Mouse (Mus musculus) brown adipose tissue, adult 24 weeks (tissue): ENCODE data around the gene Mrps7. TPM values are rescaled to one million over a fixed set of nuclear protein-coding genes. Genes with fewer than 3 reads are reported as not detected.
A peak's percentile ranks its signal among the peaks of the same experiment; 100 is the strongest.

Source experiments
- H3K27ac ChIP-seq: fragments of 200-500 bp; replicated peaks from 2 replicates; pipeline ENCODE4 v1.5.1; 2012; ENCODE audit warnings: low read depth, mild to moderate bottlenecking, low read length
- H3K4me1 ChIP-seq: fragments of 200-500 bp; 2 replicates; pipeline ENCODE4 v1.6.1; 2012; ENCODE audit warnings: low read length, mixed read lengths; ENCODE audit not compliant: control insufficient read depth, insufficient read depth, insufficient read length
- H3K4me3 ChIP-seq: fragments of 200-500 bp; 2 replicates; pipeline ENCODE4 v1.5.1; 2012; ENCODE audit warnings: low read depth, mild to moderate bottlenecking, low read length, moderate library complexity; ENCODE audit not compliant: insufficient read depth
- polyA plus RNA-seq: library from polyadenylated mRNA; stranded (reverse); fragments of >200 nt; gene quantifications from 2 replicates; pipeline ENCODE4 v1.2.4, GENCODE M21; 2012; ENCODE audit not compliant: missing spikeins, insufficient read depth, insufficient read length

The Mrps7 gene
- polyA plus RNA-seq, 1 experiment = 106 TPM

DNA sequence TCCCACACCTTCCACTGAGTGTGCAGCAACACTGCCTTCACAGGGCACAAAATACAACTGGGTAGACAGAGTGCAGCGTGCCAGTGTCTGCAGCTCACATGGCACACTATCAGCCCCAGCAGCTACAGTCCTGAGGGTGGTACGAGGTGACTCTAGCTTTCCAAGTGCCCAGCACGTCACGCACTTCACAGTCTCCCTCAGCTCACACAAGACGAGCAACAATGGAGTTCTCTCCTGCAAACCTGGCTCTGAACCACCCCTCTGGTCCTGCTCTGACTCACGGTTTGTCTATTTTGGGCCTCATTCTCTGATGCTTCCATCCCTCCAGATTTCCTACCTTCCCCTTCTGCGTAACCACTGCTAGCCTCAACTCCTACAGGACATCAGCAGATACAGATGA is 4.0 kb upstream of the Mrps7 start:
- Histone ChIP-seq H3K4me3 (no peak overlapping the region), H3K27ac (no peak overlapping the region), H3K4me1 (peaks cover 10% of the 10 kb centered on the region)

DNA sequence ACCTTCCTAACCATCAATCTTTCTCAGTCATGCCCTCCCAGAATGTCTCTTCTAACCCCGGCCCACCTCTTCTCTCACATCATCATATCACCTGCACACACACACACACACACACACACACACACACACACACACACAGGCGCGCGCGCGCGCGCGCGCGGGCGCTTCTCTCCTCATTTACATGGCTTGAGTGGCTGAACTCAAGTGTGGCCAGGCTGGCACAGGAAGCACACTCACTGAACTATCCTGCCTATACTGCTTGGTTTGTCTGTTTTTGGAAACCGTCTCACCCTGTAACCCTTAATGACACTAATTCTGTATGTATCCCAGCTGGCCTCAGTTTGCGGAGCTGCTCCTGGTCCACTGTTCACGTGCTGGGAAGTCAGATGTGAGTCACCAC is 3.0 kb upstream of the Mrps7 start:
- no peak overlapping the region for H3K27ac ChIP-seq
- peaks cover 11% of the 10 kb centered on the region for H3K4me1 ChIP-seq
- H3K4me3 ChIP-seq = no peak overlapping the region

DNA sequence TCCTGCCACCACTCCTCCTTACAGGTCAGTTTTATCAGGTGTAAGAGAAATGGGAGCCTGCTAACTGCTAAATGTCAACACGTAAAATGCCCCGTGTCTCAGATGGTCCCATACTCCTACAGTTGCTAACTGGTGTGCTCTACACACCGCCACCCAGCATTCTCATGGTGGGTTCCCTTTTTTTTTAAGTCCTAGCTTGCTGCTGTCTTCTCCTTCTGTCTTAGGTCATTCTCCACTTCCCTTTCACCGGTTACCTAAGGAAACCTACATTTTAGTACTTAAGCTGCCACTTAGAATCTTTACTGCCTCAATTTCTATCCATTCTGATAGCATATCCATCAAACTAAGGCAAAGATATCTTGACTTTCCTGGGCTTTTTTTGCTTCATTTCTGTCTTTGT is 2.6 kb upstream of the Mrps7 start:
- Histone ChIP-seq H3K4me1 (peaks cover 11% of the 10 kb centered on the region), H3K27ac (no peak overlapping the region), H3K4me3 (no peak overlapping the region)

DNA sequence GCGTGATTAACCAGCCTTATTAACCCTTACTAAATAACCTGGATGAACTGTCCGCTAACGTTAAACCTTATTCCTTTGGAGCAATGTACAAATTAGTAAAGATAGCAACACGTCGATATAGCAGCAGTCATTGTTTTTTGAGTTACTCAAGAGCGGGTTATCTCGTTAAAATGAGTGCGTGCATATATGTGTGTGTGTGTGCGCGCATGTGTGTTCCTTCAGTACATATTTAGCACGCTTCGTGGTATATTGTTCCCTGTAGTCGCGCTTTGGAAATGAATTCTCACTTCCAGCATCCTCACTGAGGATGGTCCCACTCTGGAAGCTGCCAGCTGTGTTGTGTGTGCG is 623 bp upstream of the Mrps7 start:
- peaks cover 11% of the 10 kb centered on the region for H3K4me1 ChIP-seq
- H3K27ac ChIP-seq = peak overlapping the region; percentile 40
- H3K4me3 ChIP-seq = peak overlapping the region; percentile 88

DNA sequence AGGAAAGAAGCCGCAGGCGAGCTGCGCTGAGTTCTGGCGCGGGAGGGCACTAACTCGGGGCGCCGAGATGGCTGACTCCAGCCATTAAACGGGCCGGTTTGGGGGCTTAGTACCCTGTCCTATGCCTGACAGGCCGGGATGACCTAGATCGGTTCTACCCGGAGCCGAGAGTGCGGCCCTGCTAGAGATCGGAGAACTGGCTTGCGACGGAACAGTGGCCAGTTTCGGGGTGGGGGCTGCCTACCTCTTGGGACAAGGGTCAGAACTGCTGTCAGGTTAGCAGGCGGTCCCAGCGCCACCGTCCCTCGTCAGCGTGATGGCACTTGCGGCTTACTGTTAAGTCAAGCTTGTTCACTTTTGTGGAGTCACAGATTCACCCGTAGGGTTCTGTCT is 575 bp downstream of the Mrps7 start:
- H3K4me3 ChIP-seq = peak overlapping the region; percentile 88
- H3K27ac ChIP-seq = peak overlapping the region; percentile 99
- H3K4me1 ChIP-seq = peaks cover 11% of the 10 kb centered on the region

DNA sequence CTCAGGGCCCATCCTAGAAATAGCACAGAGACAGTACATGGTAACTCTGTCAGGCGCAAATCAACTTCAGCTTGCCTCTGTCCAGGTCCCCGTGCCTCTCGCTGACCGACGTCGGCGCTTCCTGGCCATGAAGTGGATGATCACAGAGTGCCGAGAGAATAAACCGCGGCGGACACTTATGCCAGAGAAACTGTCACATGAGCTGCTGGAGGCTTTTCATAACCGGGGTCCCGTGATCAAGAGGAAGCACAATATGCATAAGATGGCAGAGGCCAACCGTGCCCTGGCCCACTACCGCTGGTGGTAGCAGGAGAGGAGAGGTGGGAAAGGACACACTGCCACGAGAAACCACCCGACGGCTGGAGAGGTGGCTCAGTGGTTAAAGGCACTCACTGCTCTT is 3.0 kb downstream of the Mrps7 start:
- H3K4me1 ChIP-seq = peaks cover 11% of the 10 kb centered on the region
- H3K4me3 ChIP-seq = no peak overlapping the region
- H3K27ac ChIP-seq = no peak overlapping the region

DNA sequence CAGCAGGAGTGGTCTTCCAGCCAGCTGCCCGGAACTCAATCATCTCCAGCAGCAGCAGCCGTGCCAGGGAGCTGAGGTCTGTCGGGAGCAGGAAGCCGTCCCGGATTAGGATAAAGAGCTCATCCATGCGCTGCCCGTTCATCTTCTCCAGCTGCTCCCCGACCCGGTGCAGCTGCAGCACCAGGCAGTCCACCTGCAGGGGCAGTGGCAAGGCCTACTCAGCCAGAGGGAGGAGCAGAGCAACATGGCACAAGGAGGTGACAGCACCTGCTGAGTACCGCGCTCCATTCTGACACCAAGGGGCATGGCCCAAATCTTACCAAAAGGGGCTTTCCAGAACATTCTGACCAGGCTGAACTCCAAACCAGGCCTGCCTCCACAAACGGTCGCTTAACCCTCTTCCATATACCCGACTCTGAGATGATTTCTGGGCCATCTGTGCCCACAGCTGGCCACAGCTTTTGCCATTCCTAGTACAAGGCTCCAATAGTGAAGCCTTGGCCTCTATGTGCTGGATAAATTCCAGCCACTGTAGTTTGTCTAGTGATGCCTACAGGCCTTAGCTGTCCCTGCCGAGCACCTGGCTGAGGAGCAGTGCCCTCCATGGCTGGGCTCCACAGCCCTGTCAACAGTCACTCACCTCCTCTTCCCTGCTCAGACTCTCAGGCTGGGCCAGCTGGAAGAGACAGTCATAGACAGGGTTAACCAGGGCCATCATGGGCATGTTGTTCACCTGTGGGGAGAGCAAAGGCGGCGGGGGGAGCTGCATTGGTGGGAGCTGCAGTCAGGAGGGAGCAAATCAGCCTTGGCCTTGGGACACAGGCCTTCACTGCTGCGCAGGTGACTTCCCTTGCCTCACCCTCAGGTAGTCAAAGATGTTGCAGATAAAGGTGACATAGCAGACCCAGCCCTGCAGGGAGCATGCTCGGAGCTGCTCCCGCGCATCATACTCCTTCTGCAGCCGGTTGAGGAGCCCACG is 5.0 kb downstream of the Mrps7 start:
- Histone ChIP-seq H3K4me1 (peaks cover 3% of the 10 kb centered on the region), H3K4me3 (no peak overlapping the region), H3K27ac (no peak overlapping the region)

DNA sequence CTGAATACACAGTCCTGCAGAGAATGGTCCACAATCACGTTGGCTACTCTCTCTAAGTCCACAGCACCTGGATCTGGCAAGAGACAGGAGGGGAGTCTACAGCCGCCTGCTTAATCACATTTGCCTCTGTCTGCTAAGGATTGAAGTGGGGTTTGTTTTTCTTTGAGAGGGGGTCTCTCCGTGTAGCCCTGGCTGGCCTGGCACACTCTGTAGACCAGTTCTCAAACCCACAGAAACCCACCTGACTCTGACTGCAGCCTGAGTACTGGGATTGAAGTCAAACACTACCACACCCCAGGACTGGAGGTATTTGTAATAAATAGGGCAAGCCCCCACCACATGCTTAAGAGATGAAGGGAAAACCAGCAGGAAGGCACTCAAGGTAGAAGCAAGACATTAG is 5.9 kb downstream of the Mrps7 start:
- H3K4me1 ChIP-seq = peaks cover 7% of the 10 kb centered on the region
- H3K4me3 ChIP-seq = no peak overlapping the region
- H3K27ac ChIP-seq = no peak overlapping the region

DNA sequence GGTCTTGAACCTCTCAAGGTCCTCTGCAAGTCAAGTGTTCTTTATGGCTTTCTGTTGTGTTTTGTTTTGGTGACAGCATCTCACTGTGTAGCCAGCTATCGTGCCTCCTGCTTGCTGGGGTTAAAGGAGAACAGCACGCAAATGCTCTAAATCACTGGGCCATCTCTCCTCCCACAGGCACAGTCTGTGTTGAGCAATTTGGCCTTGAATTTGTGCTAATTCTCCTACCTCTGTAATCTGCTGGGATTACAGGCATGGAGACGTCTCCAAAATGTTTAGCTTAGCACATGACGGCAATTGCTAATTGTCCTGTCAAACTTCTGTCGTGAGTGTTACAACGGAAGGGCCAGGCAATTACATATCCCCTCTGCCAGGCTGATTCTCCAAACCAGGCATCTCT is 7.4 kb downstream of the Mrps7 start:
- Histone ChIP-seq H3K4me1 (peaks cover 11% of the 10 kb centered on the region), H3K4me3 (no peak overlapping the region), H3K27ac (peak overlapping the region; percentile 73; the same call in 1 of the 2 replicates)

DNA sequence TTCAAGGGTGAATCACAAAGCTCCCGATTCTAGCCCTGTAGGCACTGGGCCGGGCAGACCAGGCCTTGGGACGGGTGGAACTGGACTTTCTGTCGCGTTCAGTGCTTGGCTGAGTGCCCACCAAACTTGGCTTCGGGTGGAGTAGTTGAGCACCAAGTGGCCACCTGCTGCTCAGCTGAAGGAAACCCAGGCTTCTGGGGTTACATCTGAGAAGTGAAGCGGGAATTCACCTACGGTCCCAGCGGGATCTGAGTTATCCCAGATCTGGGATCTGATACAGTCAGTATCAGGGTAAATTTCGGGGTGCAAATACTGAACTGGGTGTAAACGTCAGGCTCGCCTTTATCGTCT is 8.3 kb downstream of the Mrps7 start:
- peak overlapping the region; percentile 73 for H3K27ac ChIP-seq
- H3K4me3 ChIP-seq = peak overlapping the region; percentile 83
- H3K4me1 ChIP-seq = peaks cover 12% of the 10 kb centered on the region

DNA sequence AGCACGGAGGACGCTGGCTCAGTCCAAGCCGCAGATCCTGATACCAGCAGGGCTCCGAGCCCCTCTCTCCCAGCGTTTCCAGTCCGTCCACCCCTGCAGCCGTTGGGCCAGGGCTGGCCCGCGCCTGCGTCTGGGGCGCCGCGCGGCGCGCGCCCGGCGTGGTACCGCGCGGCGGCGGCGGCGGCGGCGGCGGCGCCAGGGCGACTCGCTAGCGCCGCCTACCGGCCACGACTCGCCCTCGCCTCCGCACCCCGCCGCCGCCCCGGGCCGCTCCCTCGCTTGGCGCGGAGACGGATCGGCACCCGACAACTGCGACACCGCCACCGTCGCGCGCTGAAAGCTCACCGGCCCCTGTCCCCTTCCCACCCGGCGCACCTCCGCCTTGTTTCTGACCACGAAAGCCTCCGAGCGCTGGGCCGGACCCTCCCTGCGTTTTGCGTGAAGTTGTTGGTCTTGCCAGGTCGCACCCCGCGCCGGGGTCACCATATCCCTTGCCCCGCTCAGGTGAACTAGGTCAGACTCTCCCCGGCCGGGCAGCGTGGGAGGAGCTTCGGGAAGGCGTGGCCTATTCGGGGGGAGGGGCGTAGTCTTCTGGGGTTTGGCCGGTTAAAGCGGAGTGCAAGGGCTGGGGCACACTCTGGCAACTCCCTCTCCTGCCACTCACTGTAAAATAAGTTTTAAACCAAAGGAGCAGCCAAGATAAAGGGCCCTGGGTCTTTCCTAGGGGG is 8.8 kb downstream of the Mrps7 start, which contains the start of gene Mif4gd:
TSS of gene Mif4gd (minus strand) at position 560 of the 728 bp plus-strand sequence.
- Histone ChIP-seq H3K27ac (peak within 1 kb of the TSS; percentile 92), H3K4me1 (peaks cover 15% of the 10 kb centered on the region), H3K4me3 (peak within 1 kb of the TSS; percentile 83)

DNA sequence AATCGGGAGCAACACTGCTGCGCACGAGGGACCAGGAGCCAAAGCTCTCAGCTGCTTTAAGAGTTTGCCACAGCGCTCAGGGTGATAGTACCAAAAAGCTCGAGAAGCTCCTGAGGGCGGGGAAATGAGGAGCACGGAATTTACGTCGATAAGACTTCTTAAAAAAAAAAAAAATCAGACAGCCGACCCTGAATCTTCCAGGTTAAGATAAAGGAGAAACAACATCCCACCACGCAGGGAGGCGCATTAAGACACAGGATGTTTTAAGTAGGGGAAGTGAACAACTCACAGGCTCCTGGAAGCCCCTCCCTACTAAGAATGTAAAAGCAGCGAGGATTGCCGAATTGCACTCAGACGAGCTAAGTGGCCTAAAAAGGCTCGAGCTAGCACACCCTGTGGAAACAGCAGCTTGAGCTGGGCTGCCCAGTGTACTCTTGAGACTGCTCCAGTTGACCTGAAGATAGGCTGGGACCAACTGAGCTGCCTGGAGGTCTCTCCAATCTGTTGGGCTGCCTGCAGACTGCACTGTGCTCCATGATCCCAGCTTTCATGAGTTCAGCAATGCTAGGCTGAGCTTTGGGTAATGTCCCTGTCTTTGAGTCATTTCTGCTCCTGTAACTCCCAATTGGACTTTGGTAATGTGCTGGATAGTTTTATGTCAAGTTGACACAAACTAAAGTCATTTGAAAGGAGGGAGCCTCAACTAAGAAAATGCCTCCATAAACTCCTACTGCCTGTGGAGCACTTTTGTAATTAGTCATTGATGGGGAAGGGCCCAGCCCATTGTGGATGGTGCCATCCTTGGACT is 9.6 kb downstream of the Mrps7 start:
- peaks cover 15% of the 10 kb centered on the region for H3K4me1 ChIP-seq
- peak overlapping the region; percentile 83 for H3K4me3 ChIP-seq
- H3K27ac ChIP-seq = peak overlapping the region; percentile 54

DNA sequence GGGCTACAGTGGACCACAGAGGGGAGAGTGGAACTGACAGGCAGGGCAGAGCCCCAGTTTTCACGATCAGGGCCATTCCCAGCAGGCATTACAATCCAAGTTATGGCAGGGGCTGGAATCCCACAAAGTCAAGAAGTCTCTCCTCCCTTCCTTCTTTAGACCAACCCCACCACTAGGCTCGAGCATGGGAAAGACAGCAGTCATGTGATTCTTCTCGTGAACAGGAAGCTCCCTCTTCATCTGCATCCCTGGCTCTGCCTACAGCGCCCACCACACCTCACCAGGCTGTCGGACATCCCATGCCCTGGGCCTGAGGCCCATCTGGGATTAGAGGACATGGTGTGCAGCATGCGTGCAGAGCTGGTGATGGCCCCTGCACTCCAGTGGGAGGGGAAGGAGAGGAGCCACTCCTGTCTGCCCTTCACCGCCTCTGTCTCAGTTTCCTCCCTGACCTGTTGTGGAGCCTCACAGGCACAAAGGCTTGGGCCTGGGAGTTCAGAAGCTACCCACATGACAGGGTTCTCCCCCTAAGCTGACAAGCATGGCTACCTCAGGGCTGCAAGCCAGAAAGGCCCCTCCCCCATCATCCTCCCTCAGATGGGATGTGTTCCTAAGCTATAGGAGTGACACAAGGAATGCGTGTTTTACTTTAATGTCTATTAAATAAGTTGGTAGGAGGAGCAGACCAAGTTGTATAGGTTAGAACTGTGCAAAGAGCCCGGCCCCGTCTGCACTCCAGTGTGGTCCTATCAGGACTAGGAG is 10.8 kb downstream of the Mrps7 start:
- peaks cover 15% of the 10 kb centered on the region for H3K4me1 ChIP-seq
- H3K4me3 ChIP-seq = no peak overlapping the region
- H3K27ac ChIP-seq = peak overlapping the region; percentile 71

DNA sequence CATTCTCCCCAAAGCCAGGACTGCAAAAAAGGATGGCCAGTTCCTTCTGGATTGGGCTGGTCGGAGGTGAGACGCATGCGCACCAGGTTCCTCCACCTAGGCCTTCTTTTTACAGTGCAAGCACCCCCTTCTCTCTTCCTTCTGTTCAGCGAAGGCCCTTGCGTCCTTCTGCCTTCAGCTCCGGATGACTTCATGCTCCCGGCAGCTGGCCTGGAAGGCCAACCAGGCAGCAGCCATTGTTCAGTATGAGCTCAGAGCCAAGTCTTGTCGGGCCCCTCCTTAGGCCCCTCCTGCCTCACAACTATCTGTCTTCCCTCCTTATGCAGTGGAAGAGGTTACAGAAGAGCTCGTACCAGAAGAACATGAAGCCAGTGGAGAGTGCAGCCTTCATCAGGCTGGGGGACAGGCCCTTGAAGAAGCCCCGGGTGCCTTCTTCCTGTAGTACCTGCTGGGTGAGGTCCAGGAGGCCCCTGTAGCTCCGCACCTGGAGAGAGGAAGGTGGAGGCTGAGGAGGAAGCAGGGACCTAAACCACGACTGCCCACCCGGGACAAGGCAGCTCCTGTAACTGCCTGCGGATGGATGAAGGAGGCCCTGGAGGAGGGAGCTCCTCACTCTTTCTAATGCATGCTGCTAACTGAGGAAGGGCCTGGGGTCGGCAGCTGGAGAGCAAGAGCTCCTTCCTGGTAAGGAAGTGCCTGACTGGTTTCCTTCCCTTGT is 11.5 kb downstream of the Mrps7 start:
- Histone ChIP-seq H3K4me1 (peaks cover 15% of the 10 kb centered on the region), H3K4me3 (no peak overlapping the region), H3K27ac (peak overlapping the region; percentile 71)
